Mouse (Mus musculus): ENCODE data around the gene Mettl26. TPM values are rescaled to one million over a fixed set of nuclear protein-coding genes. Genes with fewer than 3 reads are reported as not detected.

The Mettl26 gene
- total and polyA plus RNA-seq, 3 experiments: 12.7 to 30.5 (median 12.7) TPM

- Histone ChIP-seq H3K79me2 (replicated peaks; ENCODE audit: control insufficient read depth, insufficient read depth, low read length) (no peaks in the 10 kb centered on the region), H3K4me1 (ENCODE audit: control insufficient read depth, insufficient read depth, low read length) (0 out of 2 replicates have a peak, but pooled peaks cover 1% of the 10 kb centered on the region), H3K27me3 (ENCODE audit: control insufficient read depth, insufficient read depth, low read length) (no peaks in the 10 kb centered on the region), H3K4me3 (no peak overlapping the region), H3K36me3 (ENCODE audit: control insufficient read depth, insufficient read depth, low read length) (no peaks in the 10 kb centered on the region), H3K9ac (ENCODE audit: low read depth, low read length) (no peak overlapping the region), H3K27ac (no peak overlapping the region)
- intact Hi-C loops (cut with DNase I): no loop called here
- DNase-seq: no peak
- 33% methylated on average over 5 of the region's 5 CpGs for WGBS
- TF ChIP-seq EP300 (IDR thresholded peaks at IDR 0.05; ENCODE audit: insufficient read depth, low read depth, low read length) (no peak), POLR2A (IDR thresholded peaks at IDR 0.05; ENCODE audit: insufficient read depth, low read depth, low read length) (0 out of 2 replicates have a peak, but pooled peaks have one; percentile 9)
These were observed 6.2 kb downstream of the Mettl26 start for GRCm38 (mm10) chr17:25880913-25881641.

GRCm38 (mm10) chr17:25881691-25882090 is 6.8 kb downstream of the Mettl26 start:
- H3K79me2 ChIP-seq (replicated peaks; ENCODE audit: control insufficient read depth, insufficient read depth, low read length): no peaks in the 10 kb centered on the region
- H3K4me1 ChIP-seq (ENCODE audit: control insufficient read depth, insufficient read depth, low read length): no peaks in the 10 kb centered on the region
- H3K9ac ChIP-seq (ENCODE audit: low read depth, low read length): no peak overlapping the region
- H3K27ac ChIP-seq: no peak overlapping the region
- H3K4me3 ChIP-seq: no peak overlapping the region
- DNase-seq: no peak
- no peaks in the 10 kb centered on the region for H3K36me3 ChIP-seq (ENCODE audit: control insufficient read depth, insufficient read depth, low read length)
- H3K27me3 ChIP-seq (ENCODE audit: control insufficient read depth, insufficient read depth, low read length): no peaks in the 10 kb centered on the region
- 82% methylated on average over 4 of the region's 4 CpGs for WGBS
- intact Hi-C loops (cut with DNase I): no loop called here
- TF ChIP-seq POLR2A (IDR thresholded peaks at IDR 0.05; ENCODE audit: insufficient read depth, low read depth, low read length) (no peak), EP300 (IDR thresholded peaks at IDR 0.05; ENCODE audit: insufficient read depth, low read depth, low read length) (no peak), CTCF (IDR thresholded peaks at IDR 0.05) (no peak)

GRCm38 (mm10) chr17:25882306-25882705 is 7.4 kb downstream of the Mettl26 start:
- Histone ChIP-seq H3K27me3 (ENCODE audit: control insufficient read depth, insufficient read depth, low read length) (no peaks in the 10 kb centered on the region), H3K4me1 (ENCODE audit: control insufficient read depth, insufficient read depth, low read length) (no peaks in the 10 kb centered on the region), H3K36me3 (ENCODE audit: control insufficient read depth, insufficient read depth, low read length) (no peaks in the 10 kb centered on the region), H3K9ac (ENCODE audit: low read depth, low read length) (no peak overlapping the region), H3K27ac (no peak overlapping the region), H3K4me3 (no peak overlapping the region), H3K79me2 (replicated peaks; ENCODE audit: control insufficient read depth, insufficient read depth, low read length) (no peaks in the 10 kb centered on the region)
- no peak for TF ChIP-seq POLR2A (IDR thresholded peaks at IDR 0.05; ENCODE audit: insufficient read depth, low read depth, low read length)
- TF ChIP-seq EP300 (IDR thresholded peaks at IDR 0.05; ENCODE audit: insufficient read depth, low read depth, low read length): no peak
- no peak for TF ChIP-seq CTCF (IDR thresholded peaks at IDR 0.05)
- 67% methylated on average over 5 of the region's 5 CpGs for WGBS
- intact Hi-C loops (cut with DNase I): no loop called here
- DNase-seq: no peak

- Histone ChIP-seq H3K9ac (ENCODE audit: low read depth, low read length) (no peak overlapping the region), H3K4me3 (no peak overlapping the region), H3K27me3 (ENCODE audit: control insufficient read depth, insufficient read depth, low read length) (no peaks in the 10 kb centered on the region), H3K36me3 (ENCODE audit: control insufficient read depth, insufficient read depth, low read length) (no peaks in the 10 kb centered on the region), H3K4me1 (ENCODE audit: control insufficient read depth, insufficient read depth, low read length) (no peaks in the 10 kb centered on the region), H3K27ac (no peak overlapping the region), H3K79me2 (replicated peaks; ENCODE audit: control insufficient read depth, insufficient read depth, low read length) (no peaks in the 10 kb centered on the region)
- intact Hi-C loops (cut with DNase I): no loop called here
- WGBS: 91% methylated on average over 8 of the region's 8 CpGs
- no peak for DNase-seq
- TF ChIP-seq EP300 (IDR thresholded peaks at IDR 0.05; ENCODE audit: insufficient read depth, low read depth, low read length) (no peak), CTCF (IDR thresholded peaks at IDR 0.05) (no peak), POLR2A (IDR thresholded peaks at IDR 0.05; ENCODE audit: insufficient read depth, low read depth, low read length) (no peak)
These were observed 8.4 kb downstream of the Mettl26 start for GRCm38 (mm10) chr17:25883268-25883667.

GRCm38 (mm10) chr17:25883824-25884223 is 8.9 kb downstream of the Mettl26 start:
- 88% methylated on average over 3 of the region's 3 CpGs for WGBS
- Histone ChIP-seq H3K36me3 (ENCODE audit: control insufficient read depth, insufficient read depth, low read length) (no peaks in the 10 kb centered on the region), H3K79me2 (replicated peaks; ENCODE audit: control insufficient read depth, insufficient read depth, low read length) (no peaks in the 10 kb centered on the region), H3K27ac (no peak overlapping the region), H3K4me1 (ENCODE audit: control insufficient read depth, insufficient read depth, low read length) (no peaks in the 10 kb centered on the region), H3K27me3 (ENCODE audit: control insufficient read depth, insufficient read depth, low read length) (no peaks in the 10 kb centered on the region), H3K9ac (ENCODE audit: low read depth, low read length) (no peak overlapping the region), H3K4me3 (no peak overlapping the region)
- no peak for DNase-seq
- TF ChIP-seq POLR2A (IDR thresholded peaks at IDR 0.05; ENCODE audit: insufficient read depth, low read depth, low read length) (no peak), EP300 (IDR thresholded peaks at IDR 0.05; ENCODE audit: insufficient read depth, low read depth, low read length) (no peak), CTCF (IDR thresholded peaks at IDR 0.05) (no peak)
- intact Hi-C loops (cut with DNase I): no loop called here

GRCm38 (mm10) chr17:25885636-25886035 is 10.8 kb downstream of the Mettl26 start:
- H3K27me3 ChIP-seq (ENCODE audit: control insufficient read depth, insufficient read depth, low read length): no peaks in the 10 kb centered on the region
- no peak overlapping the region for H3K4me3 ChIP-seq
- WGBS: 64% methylated on average over 4 of the region's 4 CpGs
- H3K4me1 ChIP-seq (ENCODE audit: control insufficient read depth, insufficient read depth, low read length): no peaks in the 10 kb centered on the region
- DNase-seq: no peak
- peak; percentile 55 for TF ChIP-seq CTCF (IDR thresholded peaks at IDR 0.05)
- no peak for TF ChIP-seq POLR2A (IDR thresholded peaks at IDR 0.05; ENCODE audit: insufficient read depth, low read depth, low read length)
- TF ChIP-seq EP300 (IDR thresholded peaks at IDR 0.05; ENCODE audit: insufficient read depth, low read depth, low read length): no peak
- H3K36me3 ChIP-seq (ENCODE audit: control insufficient read depth, insufficient read depth, low read length): no peaks in the 10 kb centered on the region
- no peaks in the 10 kb centered on the region for H3K79me2 ChIP-seq (replicated peaks; ENCODE audit: control insufficient read depth, insufficient read depth, low read length)
- no peak overlapping the region for H3K27ac ChIP-seq
- H3K9ac ChIP-seq (ENCODE audit: low read depth, low read length): no peak overlapping the region
- intact Hi-C loops (cut with DNase I): no loop called here

All from heart, adult 2 months (tissue).